Mouse (Mus musculus) intestine, embryonic 14.5 days (tissue): Measurements from ENCODE around the gene Eid3. TPM values are rescaled to one million over a fixed set of nuclear protein-coding genes. Genes with fewer than 3 reads are reported as not detected.

Source experiments
- ATAC-seq: fragments of 200-750 bp; cut with Nextera tagmentation; replicated peaks from 2 replicates; pipeline ENCODE4 v1.8.0; 2017; ENCODE audit warnings: low read depth, moderate number of reproducible peaks, moderate TSS enrichment, moderate library complexity; ENCODE audit not compliant: low FRiP score, low TSS enrichment
- DNase-seq: peaks from one replicate; pipeline ENCODE4 v3.0.0-alpha.2; 2018; ENCODE audit warnings: low spot score
- H3K27ac ChIP-seq: fragments of 300-500 bp; sonication (generic); 2 replicates; pipeline ENCODE4 v1.5.1; 2014; ENCODE audit warnings: low read depth, mild to moderate bottlenecking, control low read depth
- H3K27me3 ChIP-seq: fragments of 300-500 bp; sonication (generic); replicated peaks from 2 replicates; pipeline ENCODE4 v1.6.1; 2014; ENCODE audit warnings: low read length, control low read depth; ENCODE audit not compliant: control insufficient read depth, insufficient read depth
- H3K36me3 ChIP-seq: fragments of 300-500 bp; sonication (generic); 2 replicates; pipeline ENCODE4 v1.6.1; 2014; ENCODE audit warnings: low read length, control low read depth; ENCODE audit not compliant: control insufficient read depth, insufficient read depth
- H3K4me1 ChIP-seq: fragments of 300-500 bp; sonication (generic); replicated peaks from 2 replicates; pipeline ENCODE4 v1.6.1; 2014; ENCODE audit warnings: low read length, control low read depth, mixed read lengths; ENCODE audit not compliant: control insufficient read depth, insufficient read depth
- H3K4me2 ChIP-seq: fragments of 300-500 bp; sonication (generic); 2 replicates; pipeline ENCODE4 v1.6.1; 2014; ENCODE audit warnings: low read length
- H3K4me3 ChIP-seq: fragments of 300-500 bp; sonication (generic); 2 replicates; pipeline ENCODE4 v1.5.1; 2014; ENCODE audit warnings: low read depth, low read length, control low read depth, mixed read lengths
- H3K9ac ChIP-seq: fragments of 300-500 bp; sonication (generic); 2 replicates; pipeline ENCODE4 v1.6.1; 2014; ENCODE audit warnings: mild to moderate bottlenecking, low read length
- H3K9me3 ChIP-seq: fragments of 300-500 bp; sonication (generic); 2 replicates; pipeline ENCODE4 v1.6.1; 2016; ENCODE audit warnings: low read length, control low read depth; ENCODE audit not compliant: control insufficient read depth
- WGBS: fragments of 180-500 bp; shearing (Covaris S2); extraction: QIAGEN DNeasy Blood & Tissue Kit; methylation state at CpG from one replicate; pipeline ENCODE4 v1.1.7; 2014; 5-methylcytosine and 5-hydroxymethylcytosine counted together
- polyA plus RNA-seq: library from polyadenylated mRNA; unstranded; fragments of >200 nt; fragmentation: Nextera tagmentation; extraction: Ambion mirVana; gene quantifications from 2 replicates; pipeline ENCODE4 v1.2.1, GENCODE M21; 2014

Eid3 gene
- polyA plus RNA-seq, 1 experiment from 2014 or later: 0.31 TPM

GRCm38 (mm10) chr10:82892442-82893055 lies 26.1 kb downstream of the Eid3 start:
- H3K27me3 ChIP-seq: no peaks in the 10 kb centered on the region
- WGBS: 88% methylated on average over 9 of the region's 9 CpGs
- no peaks in the 10 kb centered on the region for H3K9me3 ChIP-seq
- H3K4me2 ChIP-seq: no peak overlapping the region
- no peaks in the 10 kb centered on the region; the same call in 1 of the 2 replicates for H3K4me1 ChIP-seq
- no peak for DNase-seq
- H3K36me3 ChIP-seq: peaks cover 79% of the 10 kb centered on the region
- no peak overlapping the region for H3K9ac ChIP-seq
- H3K27ac ChIP-seq: no peak overlapping the region
- ATAC-seq: no peak
- no peak overlapping the region for H3K4me3 ChIP-seq

- 70% methylated on average over 18 of the region's 18 CpGs for WGBS
- ATAC-seq (no peak), DNase-seq (no peak)
- Histone ChIP-seq H3K4me2 (no peak overlapping the region), H3K9ac (no peak overlapping the region), H3K36me3 (peaks cover 78% of the 10 kb centered on the region), H3K27ac (0 out of 2 replicates have a peak overlapping the region, but pooled peaks have one; percentile 9), H3K4me1 (no peaks in the 10 kb centered on the region; the same call in 1 of the 2 replicates), H3K27me3 (no peaks in the 10 kb centered on the region), H3K4me3 (no peak overlapping the region), H3K9me3 (no peaks in the 10 kb centered on the region)
Observed at GRCm38 (mm10) chr10:82893872-82894650, 27.6 kb downstream of the Eid3 start.

GRCm38 (mm10) chr10:82897936-82898335 lies 31.5 kb downstream of the Eid3 start:
- WGBS: 90% methylated on average over 13 of the region's 13 CpGs
- DNase-seq (no peak), ATAC-seq (no peak)
- H3K9ac ChIP-seq: no peak overlapping the region
- no peak overlapping the region for H3K27ac ChIP-seq
- H3K36me3 ChIP-seq: peaks cover 43% of the 10 kb centered on the region
- H3K4me3 ChIP-seq: no peak overlapping the region
- H3K4me2 ChIP-seq: no peak overlapping the region
- H3K4me1 ChIP-seq: no peaks in the 10 kb centered on the region; the same call in 1 of the 2 replicates
- H3K9me3 ChIP-seq: no peaks in the 10 kb centered on the region
- no peaks in the 10 kb centered on the region for H3K27me3 ChIP-seq

- H3K36me3 ChIP-seq: peaks cover 34% of the 10 kb centered on the region
- H3K4me2 ChIP-seq: no peak overlapping the region
- no peaks in the 10 kb centered on the region for H3K27me3 ChIP-seq
- no peak for ATAC-seq
- H3K4me3 ChIP-seq: no peak overlapping the region
- H3K9me3 ChIP-seq: no peaks in the 10 kb centered on the region
- no peaks in the 10 kb centered on the region; the same call in 1 of the 2 replicates for H3K4me1 ChIP-seq
- WGBS: 46% methylated on average over 7 of the region's 7 CpGs
- no peak overlapping the region for H3K9ac ChIP-seq
- no peak overlapping the region for H3K27ac ChIP-seq
- DNase-seq: no peak
Observed at GRCm38 (mm10) chr10:82898893-82899292, 32.5 kb downstream of the Eid3 start.

GRCm38 (mm10) chr10:82899810-82900421 lies 33.5 kb downstream of the Eid3 start:
- Histone ChIP-seq H3K36me3 (peaks cover 34% of the 10 kb centered on the region), H3K9me3 (no peaks in the 10 kb centered on the region), H3K4me2 (no peak overlapping the region), H3K27me3 (no peaks in the 10 kb centered on the region), H3K4me3 (no peak overlapping the region), H3K4me1 (no peaks in the 10 kb centered on the region; the same call in 1 of the 2 replicates), H3K27ac (no peak overlapping the region), H3K9ac (no peak overlapping the region)
- WGBS: 44% methylated on average over 16 of the region's 16 CpGs
- peak; percentile 30; the same call in 1 of the 2 replicates for ATAC-seq
- DNase-seq: no peak

- Histone ChIP-seq H3K4me3 (no peak overlapping the region), H3K36me3 (peaks cover 27% of the 10 kb centered on the region), H3K27me3 (no peaks in the 10 kb centered on the region), H3K9me3 (no peaks in the 10 kb centered on the region), H3K9ac (no peak overlapping the region), H3K4me2 (no peak overlapping the region), H3K27ac (no peak overlapping the region), H3K4me1 (no peaks in the 10 kb centered on the region)
- DNase-seq (no peak), ATAC-seq (no peak)
- WGBS: 35% methylated on average over 7 of the region's 7 CpGs
Observed at GRCm38 (mm10) chr10:82900546-82900945, 34.1 kb downstream of the Eid3 start.

GRCm38 (mm10) chr10:82901436-82901835 lies 35.0 kb downstream of the Eid3 start:
- Histone ChIP-seq H3K27ac (no peak overlapping the region), H3K4me3 (no peak overlapping the region), H3K9me3 (no peaks in the 10 kb centered on the region), H3K4me1 (no peaks in the 10 kb centered on the region), H3K27me3 (no peaks in the 10 kb centered on the region), H3K36me3 (peaks cover 19% of the 10 kb centered on the region), H3K4me2 (no peak overlapping the region), H3K9ac (no peak overlapping the region)
- DNase-seq: peak; percentile 96
- ATAC-seq: peak; percentile 53
- WGBS: 4% methylated on average over 7 of the region's 7 CpGs

- Histone ChIP-seq H3K27me3 (no peaks in the 10 kb centered on the region), H3K27ac (no peak overlapping the region), H3K9me3 (no peaks in the 10 kb centered on the region), H3K4me1 (no peaks in the 10 kb centered on the region), H3K36me3 (no peaks in the 10 kb centered on the region), H3K4me3 (no peak overlapping the region), H3K9ac (no peak overlapping the region), H3K4me2 (no peak overlapping the region)
- WGBS: 85% methylated on average over 7 of the region's 7 CpGs
- DNase-seq (no peak), ATAC-seq (no peak)
Observed at GRCm38 (mm10) chr10:82908526-82908925, 42.1 kb downstream of the Eid3 start.
